Mouse (Mus musculus) right cerebral cortex, postnatal 14 days (tissue): ENCODE data around the gene Plppr4.

ENCODE experiments used
- DNase-seq: peaks from one replicate; pipeline ENCODE4 v3.0.0; 2022

Gene Plppr4

DNA sequence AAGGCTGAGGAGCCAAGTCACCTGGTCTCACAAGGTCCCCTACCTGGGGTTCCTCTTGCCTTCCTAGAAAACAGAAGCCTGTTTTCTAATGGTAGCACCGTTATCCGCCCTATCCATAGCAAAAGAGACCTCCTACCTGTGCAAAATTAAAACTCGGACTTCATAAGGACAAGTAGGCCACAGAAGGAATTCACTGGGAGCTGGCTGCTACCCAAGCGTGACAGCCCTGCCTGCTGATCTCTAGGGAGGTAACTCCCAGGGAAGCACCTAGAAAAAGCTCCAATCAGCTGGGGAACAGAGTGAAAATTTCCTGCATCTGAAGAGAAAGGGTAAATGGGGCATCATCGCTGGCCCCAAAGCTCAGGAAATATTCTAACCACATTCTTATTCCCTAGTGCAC is at the start of gene Plppr4:
Gene Plppr4, minus strand, starts transcription at position 349 of the 400 bp plus-strand sequence.
- peak; percentile 18 for DNase-seq

DNA sequence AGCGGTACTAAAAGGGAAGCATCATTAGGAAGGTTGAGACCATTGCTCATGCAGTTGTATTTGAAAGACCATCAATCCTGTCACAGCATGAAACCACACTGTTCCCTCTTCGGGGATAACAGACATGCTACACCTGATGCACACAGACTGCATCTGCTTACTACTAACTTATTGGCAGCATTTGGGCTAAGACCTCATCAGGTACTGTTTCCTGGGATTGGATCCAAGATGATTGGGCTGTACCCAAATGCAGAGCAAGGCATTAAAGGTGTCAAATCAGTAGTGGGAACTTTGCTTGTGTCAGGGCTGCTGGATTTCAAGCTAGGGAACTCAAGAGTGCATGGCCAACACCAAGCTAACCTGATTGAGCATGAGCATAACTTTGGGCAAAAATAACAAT is 45.1 kb upstream of the Plppr4 start:
- DNase-seq = no peak

DNA sequence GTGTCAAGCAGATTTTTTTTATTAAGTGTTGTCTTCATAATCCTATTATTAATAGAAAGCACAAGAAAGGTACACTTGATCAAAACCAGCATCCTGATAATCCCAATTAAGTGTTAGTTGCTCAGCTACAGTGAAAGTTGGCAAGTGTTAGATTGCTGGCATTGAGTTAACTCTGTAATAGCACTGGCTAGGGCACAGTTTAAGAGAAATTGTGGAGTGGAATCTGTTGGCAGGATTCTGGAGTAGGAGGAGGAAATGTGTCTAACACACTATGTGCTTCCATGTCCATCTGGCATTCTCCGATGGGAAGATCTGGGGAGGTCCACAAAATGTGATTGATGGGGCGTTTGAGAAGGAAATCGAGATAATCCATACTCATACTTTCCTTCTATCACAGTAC is 43.1 kb upstream of the Plppr4 start:
- DNase-seq = no peak

DNA sequence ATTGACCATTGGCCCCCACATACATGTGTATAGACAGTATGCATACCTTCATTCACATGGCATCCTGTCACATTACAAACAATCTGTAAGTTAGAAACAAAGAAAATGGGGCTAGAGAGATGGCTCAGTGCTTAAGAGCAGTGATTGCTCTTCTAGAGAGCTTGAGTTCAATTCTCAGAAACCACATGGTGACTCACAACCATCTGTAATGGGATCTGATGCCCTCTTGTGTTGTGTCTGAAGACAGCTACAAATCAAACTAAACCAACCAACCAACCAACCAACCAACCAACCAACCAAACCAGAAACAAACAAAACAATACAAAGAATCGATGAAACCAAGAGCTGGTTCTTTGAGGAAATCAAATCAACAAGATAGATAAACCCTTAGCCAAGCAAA is 5.4 kb upstream of the Plppr4 start:
- no peak for DNase-seq

DNA sequence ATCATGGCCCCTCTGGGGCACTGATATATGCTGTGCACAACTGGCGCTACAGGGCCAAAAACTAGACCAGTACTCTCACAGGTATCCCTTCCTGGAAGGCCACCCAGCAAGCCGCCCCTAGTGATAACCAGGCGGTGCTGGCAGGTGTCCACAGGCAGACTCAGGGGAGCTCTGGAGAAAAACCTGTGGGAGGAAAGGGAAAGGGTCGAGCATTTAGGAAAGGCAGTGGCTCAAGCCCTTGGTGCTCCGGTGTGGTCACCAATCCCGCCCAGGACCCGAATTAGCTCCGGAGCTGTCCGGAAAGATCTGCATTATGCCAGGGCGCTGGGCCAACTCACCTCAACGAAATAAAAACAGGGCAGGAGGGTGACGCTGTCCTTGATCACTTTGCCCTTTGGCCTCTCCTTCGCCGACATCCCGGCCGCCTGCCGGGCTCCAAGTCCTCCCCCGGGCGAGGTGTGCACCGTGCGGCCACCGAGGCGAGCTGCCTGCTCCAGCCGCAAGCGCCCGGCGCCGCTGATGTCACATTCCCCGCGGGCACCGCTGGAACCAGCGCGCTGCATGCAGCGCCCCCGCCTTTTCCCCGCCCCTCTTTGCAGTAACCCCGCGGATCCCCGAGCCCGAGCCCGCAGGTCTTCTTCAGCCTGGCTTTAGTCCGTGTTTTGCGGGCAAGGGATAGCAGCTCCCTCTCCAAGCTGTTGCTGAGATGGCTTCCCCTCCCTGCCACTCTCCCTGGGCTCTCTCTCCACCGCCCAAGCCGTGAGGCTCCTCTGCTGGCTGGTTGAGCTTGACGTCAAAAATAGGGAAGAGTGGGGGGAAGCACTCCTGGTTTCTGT is 772 bp downstream of the Plppr4 start:
- DNase-seq = peak; percentile 74

DNA sequence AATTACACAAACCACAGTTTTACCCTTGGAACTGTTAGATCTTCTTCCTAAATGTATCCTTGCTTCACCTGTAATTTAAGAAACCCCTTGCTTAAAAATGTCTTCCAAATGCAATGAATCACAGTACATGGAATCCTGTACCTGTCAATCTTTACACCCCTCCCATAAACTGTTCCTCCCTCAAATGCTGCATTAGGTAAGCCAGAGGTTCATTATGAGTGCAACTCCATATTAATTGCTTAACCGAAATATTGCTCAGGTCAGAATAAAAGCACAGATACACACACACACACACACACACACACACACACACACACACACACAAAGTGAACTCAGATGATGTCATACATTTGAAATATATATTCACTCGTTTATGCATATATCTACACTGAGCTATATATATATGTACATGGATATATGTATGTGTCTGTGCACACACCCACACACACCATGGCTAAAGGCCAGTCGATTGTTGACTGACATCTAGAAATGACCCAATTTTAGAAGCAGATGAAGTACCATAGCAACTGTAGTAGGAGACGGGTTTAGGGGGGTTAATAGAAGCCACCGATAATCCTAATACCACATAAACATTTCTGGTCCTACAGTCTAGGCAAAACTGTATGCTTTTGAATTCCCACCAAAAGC is 1.6 kb downstream of the Plppr4 start:
- peak; percentile 9 for DNase-seq

DNA sequence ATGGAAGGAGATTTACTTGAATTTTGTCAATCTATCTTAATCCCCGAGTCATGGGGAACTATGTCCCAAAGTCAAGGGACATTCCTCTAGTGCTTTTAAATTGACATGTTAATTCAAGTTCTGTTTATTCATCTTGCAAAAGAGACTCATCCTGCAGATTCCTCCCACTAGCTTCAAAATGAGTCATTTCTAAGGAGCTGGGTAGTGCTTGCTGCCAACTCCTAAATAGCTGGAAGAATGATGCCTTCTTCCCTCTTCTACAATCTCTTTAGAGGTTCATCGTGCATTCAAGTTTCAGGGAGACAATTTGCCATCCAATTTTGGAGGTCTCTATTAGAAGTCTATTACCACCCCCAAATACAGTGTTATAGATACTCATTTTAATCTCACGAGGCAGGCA is 3.3 kb downstream of the Plppr4 start:
- DNase-seq = no peak

DNA sequence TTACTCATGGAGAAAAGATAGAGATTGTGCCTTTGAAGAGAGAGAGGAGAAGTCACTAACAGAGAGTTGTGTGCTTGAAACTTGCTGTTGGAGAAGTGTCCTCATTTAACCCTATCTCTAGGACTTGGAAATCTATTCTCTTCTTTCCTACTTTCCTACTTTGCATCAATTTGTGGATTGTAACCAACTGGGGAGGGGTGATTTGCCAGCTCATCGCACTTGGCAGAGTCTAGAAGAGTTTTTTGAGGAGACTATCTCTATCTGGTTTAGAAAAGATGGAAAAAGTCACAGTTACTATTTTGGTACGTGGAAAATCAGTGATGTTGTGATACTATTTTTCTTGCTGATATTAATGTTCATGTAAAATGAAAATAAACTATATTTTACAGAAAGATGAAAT is 6.7 kb downstream of the Plppr4 start:
- DNase-seq = no peak

DNA sequence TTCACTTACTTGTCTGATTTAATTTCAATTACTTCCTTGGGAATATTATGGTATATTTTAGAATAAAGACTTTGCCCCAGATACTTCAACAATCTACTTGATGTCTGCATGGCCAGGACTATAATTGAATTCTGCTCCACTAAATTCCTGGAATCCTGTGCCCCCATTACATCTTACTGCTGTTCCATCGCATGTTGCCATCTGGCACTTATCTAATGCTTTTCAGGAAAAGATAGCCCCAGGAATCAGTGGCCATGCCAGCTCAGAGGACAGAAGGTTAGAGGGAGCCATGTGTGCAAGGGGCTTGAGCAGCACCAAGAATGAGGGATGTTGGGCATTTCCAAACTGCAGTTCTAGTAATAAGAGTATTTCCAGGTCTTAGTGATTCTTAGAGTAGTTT is 14.3 kb downstream of the Plppr4 start:
- no peak for DNase-seq

DNA sequence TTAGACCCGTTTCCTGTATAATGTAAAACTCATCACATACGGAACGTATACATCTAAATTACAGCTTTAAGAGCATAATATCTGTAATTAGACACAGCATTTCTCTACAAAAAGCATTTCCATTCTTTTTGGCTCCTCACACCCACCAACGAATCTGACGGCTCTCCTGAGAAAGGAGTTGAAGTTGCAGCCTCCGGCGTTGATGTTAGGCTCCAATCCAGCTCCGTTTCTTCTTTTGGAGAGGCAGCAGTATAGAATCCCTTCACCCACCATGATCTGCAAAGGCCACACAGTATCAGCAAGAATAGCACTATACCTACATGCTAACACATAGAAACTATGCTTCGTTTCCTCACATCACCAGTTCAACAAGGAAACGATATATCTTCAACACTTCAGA is 29.2 kb downstream of the Plppr4 start:
- no peak for DNase-seq

DNA sequence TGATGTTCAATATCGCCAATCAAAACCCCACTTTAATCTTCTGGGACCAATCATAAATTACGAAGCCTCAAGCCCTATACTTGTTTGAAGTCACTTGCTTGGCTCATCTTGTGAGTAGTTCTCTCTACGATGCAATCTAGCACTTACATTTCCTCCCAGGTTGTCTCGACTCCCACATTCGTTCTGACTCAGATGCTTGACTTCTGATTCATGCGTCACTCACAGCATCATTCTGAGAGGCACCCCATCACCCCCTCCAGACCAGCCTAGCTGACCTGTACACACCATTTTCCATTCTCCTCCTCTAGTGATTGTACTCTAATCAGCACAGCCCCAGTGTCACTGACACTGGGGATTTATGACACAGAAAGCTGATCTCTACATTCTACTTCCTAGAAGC is 31.2 kb downstream of the Plppr4 start:
- no peak for DNase-seq

DNA sequence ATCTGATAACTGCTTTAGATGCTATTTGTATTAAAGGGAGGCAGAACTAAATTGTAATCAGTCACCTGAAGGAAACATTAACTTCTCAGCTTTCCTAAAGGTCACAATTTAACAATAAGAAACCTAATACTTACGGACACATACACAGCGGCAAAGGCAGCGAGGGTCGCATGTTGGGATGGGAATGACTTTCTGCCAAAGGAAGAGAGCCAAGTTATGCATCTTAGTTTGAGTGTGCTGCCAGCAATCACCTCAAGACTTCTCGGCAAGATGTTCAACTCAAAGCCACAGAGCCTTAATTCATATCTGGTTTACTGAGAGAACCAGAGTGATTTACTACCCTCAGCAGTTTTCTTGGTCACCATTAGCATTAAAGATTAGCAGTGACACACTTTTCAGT is 34.1 kb downstream of the Plppr4 start:
- DNase-seq = no peak

DNA sequence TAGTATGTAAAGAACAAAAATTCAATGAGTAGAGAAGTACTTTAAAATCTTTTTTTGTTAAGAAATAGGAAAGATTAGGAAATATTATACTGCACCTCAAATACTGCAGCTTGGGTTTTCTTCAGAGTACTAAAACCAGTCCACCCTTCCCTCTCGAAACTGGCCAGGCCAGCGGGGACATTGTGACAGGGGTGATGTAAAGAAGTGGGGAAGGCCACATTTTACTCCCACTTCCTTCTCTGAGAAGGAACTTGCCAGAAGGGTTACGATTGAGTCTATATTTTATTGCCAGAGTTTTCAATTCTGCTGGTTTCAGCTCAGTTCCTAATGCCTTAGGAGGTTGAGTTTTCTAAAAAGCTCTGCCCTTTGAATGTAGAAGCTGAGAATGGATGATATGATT is 41.0 kb downstream of the Plppr4 start:
- no peak for DNase-seq

DNA sequence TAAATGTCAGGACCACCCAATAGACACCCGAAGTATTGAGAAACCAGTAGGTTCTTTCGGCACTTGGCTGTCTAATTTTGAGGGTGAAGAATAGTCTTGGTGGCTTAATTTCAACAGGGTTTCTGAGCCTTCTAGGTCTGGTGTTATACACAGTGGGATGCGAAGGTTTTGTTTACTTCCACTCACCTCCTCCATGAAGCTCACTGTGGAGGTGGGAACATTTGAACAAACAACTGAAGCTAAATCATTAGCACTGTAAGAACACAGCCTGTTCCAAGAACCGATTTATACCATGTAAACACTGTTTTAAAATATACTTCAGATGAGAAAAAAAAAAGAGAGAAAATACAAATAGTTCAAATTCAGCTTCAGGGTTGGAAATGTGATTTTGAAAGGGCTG is 47.3 kb downstream of the Plppr4 start:
- DNase-seq = no peak

DNA sequence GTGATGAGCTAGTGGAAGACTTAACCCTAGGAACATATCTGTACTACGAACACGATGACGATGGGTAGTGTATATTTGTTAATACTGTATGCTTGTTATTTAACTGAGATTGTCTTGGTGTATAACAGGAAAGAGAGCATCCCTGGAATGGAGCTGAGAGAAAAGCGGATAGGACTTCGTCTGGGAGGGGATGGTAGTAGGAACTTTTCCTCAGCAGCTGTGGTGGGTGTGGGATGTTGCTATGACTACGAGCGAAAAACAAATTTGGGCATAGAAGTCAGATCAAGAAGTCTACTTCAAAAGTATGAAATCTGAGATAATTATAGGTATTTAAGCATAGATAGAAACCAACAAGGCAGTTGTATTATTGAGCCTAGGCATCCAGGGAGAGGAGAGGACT is 48.6 kb downstream of the Plppr4 start:
- no peak for DNase-seq

DNA sequence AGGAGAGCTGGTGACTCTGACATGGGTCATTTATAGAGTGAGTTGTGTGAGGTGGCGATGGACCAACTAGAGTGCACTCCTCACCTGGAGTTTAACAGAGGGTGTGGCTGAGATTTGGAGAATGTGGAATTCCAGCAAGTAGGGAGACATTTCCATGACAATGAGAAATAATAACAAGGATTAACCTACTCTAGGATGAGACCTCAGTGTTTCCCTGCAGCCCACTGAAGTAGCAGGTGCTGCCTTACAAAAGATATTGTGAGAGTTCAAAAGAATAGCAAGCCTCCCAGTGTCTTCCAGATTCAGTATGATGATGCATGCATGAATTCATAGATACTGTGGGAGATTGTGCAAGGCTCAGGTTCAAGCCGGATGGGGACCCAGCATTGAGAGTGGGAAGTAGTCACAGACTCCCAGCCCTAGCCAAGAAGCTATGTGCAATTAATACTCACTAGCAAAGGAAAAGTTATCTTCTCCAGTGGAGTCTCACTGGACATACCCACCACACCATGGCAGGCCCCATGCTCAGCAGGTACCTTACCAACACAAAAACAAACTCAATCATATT is 49.8 kb downstream of the Plppr4 start:
- no peak for DNase-seq

DNA sequence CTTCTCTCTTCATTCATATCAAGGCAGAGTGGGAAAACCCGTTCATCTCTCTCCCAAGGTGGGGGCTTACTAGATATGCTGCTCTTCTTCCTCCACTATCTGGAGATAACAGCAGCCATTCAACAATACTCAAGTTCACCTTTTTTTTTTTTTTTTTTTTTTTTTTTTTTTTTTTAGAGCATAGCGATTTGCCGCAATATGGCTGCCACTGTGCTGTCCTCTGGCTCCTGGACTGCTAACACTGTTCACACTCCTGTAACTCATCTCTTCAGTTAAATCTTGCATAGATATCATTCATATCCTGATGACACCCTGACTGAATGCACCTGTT is 51.1 kb downstream of the Plppr4 start:
- no peak for DNase-seq

DNA sequence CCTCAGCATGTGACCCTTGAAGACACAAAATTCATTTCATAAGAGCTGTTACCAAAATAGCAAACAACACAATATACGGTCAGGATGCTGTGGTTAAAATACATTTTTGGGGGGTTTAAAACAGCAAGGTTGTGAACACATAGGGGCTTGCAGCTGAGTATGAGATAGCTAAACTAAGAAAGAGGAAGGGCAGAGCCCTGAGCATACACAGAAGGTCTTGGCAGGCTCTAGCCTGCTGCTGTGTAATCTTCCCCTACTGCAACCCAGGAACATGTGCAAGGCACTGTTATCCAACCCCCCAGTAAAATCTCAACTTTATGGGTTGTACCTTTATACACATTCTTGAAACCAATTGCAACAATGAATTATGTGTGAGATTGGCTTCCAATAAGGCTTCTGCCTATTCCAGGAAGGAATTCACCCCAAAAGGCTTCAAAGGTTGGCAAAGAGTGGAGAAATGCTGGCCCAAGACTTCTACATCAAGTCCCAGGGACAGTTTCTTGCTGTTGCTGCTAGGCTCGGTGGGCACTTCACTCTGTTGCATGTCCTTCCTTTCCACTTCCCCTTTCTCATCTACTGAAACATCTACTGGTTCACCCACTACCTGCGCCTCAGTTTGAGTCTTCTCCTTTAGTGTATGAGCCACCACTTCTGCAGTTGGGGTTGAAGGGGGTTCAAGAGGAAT is 51.6 kb downstream of the Plppr4 start:
- DNase-seq = no peak

DNA sequence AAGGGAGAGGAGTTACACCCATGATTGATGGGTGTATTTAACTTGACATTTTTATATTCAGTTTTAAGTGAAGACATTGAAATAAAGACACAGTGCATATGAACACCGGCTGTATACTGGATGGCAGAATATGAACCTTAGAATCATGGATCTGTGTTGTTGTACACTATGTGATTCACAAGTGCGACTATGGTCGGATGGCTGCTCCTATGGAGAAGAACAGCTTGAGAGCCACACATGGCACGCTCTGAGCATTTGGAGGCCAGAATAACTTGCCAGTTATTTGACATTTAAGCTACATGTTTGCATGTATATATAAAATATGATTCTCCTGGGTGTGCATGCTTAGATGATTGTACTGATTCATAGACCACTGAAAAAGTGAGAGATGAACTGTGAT is 53.1 kb downstream of the Plppr4 start:
- DNase-seq = no peak

DNA sequence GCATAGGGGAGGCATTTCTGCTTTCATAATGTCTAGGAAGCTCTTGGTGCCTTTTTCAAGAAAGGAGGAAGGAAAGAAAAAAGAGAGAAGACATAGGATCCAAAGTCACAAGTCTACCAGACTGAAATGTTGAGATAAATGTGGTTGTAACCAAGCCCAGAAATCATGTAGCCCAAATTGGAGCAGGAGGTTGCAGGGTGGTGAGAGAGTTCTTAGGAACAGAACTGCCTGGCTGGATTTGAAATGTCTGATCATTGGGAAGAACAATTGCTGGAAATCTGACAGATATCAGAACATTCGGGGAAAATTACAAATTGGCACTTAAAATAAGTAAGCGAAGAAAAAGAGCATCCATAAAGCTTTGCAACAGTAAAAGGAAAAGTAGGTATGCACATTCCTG is 56.6 kb downstream of the Plppr4 start:
- no peak for DNase-seq

DNA sequence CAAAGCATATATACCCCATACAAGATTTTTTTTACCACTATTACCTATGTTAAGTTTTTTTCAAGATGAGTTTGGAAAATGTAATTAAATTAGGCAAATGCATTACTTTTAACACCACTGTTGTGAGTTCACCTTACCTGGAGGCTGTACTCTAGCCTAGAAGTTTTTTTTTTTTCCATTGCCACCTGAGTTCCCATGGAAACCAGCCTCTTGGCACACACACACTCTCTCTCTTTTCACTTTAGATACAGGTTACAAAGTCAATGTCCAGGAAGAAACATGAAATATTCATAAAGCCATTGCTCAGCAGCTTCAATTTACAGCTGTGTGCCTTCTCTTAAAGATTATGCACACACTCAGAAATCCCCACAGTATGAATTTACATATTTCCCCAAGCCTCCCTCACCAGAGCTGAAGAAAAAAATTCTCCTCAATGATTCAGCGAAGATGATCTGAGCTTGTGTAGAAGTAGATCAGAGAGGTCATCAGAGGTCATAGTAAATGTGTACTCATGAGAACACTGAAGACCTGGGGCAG is 59.9 kb downstream of the Plppr4 start:
- DNase-seq = no peak

DNA sequence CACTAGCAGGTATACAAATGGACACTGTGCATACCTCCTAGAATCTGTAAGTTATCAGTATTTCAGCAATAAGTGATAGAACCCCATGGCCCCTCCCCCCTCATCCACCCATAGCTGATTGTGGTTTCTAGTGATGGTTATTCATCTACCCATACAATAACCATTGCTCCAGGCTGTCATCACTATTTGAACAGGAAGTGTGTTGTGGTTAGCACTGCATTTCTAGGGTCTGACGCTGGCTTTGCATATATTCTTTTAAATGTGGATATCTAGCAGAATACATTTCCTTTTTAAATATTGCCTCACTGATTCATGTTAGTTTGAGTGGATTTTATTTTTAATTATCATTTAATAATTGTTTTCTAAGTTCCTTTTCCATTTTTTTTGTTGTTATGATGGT is 62.9 kb downstream of the Plppr4 start:
- no peak for DNase-seq

DNA sequence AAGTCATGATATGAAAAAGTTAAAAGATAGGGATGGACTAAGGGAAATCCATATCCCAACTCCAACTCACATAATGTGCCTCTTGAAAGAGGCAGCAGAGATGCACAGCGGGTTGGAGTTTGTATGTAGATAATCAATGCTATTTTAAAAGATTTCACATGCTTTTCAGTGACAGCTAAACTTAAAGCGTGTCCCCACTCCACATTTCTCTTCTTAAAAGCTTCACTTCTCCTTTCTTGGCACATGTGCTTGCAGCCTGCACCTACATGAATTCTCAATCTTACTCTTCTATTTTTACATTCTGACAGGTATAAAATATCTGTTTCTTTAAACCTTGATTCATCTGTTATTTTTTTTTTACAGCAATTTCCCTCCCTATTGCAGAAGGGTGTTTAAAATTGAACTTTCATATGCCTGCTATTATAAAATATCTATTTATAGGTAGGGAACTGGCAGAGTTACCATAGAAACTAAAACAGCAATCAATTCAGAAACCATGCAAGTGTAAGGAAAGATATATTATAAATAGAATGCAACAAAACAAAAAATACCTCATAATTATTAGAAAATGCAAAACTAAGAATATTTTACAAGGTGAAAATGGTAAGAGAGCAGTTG is 66.3 kb downstream of the Plppr4 start:
- no peak for DNase-seq
